Mouse (Mus musculus): ENCODE measurements around the gene Gcsh. TPM values are rescaled to one million over a fixed set of nuclear protein-coding genes. Genes with fewer than 3 reads are reported as not detected.

Gcsh gene
- total RNA-seq, 2 experiments from 2014 or later = 39.1 to 47.5 TPM

Other genes with a start within 250 kb of the Gcsh start
- 10 to 100 TPM; 17.8 to 18.2 TPM for gene Cmc2, start 72.1 kb downstream of the Gcsh start, total RNA-seq (2021)
- 1 to 10 TPM; 1.0 to 2.0 TPM for gene Cenpn, start 71.8 kb downstream of the Gcsh start, total RNA-seq (2021)
- gene Atmin, start 50.1 kb downstream of the Gcsh start, total RNA-seq (2021) = 10 to 100 TPM; 76.7 to 77.7 TPM
- gene 1700030J22Rik, start 14.6 kb downstream of the Gcsh start, total RNA-seq (2021) = 10 to 100 TPM; 10.1 to 11.8 TPM
- under 1 TPM; 0.07 to 0.26 TPM for gene Pkd1l2, start 88.9 kb upstream of the Gcsh start, total RNA-seq (2021)
- gene Bco1, start 102.3 kb upstream of the Gcsh start, total RNA-seq (2021) = not detected
- gene Gan, start 164.6 kb upstream of the Gcsh start, total RNA-seq (2021) = 10 to 100 TPM; 17.9 to 18.4 TPM